Mouse (Mus musculus) gastrocnemius, postnatal 10 days (tissue): ENCODE data around the gene Depdc5. TPM values are rescaled to one million over a fixed set of nuclear protein-coding genes. Genes with fewer than 3 reads are reported as not detected.
"Not testable (repeated sequence)": the region's sequence is repeated elsewhere in the genome, so short reads cannot be mapped to it uniquely, and the experiment has no call there.

ENCODE experiments used
- DNase-seq: peaks from one replicate; pipeline ENCODE4 v3.0.0; 2021; ENCODE audit warnings: mixed read lengths
- long read RNA-seq, 2 experiments: library from polyadenylated mRNA; stranded (forward); transcript quantifications; one replicate each; pipeline ENCODE4 v2.0.0; 2021
- total RNA-seq, 2 experiments: library from RNA; stranded (reverse); gene quantifications; 2 replicates each; pipeline ENCODE4 v1.2.3; 2021

Depdc5 gene
- total RNA-seq, result 10 to 100 TPM; 14.2 to 14.5 TPM
- long read RNA-seq, experiment 1, partial matches to known transcripts, result 0 of 8 reads
- long read RNA-seq, experiment 1, other reads (novel, unspliced or antisense), result 8 of 8 reads
- long read RNA-seq, experiment 2, partial matches to known transcripts, result 2 of 8 reads
- long read RNA-seq, experiment 2, other reads (novel, unspliced or antisense), result 6 of 8 reads

DNA sequence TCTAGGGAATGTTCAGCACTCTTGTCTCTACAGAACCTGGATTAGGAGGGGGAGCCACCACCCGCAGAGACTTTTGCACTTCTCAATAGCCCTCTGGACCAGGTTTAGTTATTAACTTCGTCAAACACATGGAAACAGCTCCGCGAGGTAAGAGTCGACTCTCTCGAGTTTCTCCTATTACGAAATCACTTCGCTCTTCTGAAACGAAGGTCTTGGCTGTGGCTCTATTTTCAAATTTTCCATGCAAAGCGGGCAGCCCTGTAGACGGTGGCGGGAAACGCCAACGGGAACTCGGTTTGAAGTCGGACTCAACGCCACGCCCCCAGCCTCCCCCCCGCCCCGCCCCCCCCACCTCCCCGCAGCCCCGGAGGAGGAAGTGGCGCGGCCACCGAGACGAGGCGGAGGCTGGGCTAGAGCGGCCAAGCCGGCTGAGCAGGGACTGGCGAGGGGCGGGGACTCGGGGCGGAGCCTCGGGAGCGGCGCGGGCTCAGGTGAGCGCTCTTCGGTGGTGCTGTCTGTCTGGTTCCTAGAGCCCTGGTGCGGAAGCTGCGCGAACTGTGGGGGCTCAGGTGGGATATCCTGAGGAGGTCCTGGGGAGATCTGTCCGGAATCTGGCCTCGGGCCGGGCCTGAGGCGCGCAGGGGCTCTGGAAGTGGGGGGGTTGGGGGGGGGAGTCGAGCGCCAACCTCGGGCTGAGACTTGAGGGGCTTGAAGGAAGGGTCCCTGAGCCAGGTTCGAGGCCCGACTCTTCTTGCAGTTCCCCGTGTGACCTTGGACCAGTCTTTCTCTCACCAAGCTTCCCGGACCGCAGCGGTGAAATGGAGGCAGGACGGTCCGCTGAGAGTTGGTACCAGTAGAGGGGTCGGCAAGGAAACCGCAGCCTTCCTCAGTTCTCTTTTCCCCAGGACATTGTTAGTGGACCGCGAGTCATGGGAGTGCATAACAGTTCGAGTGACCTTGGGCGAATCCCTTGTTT lies at the start of gene Depdc5:
Gene Depdc5 (plus strand): TSS at position 449 of the 976 bp plus-strand sequence.
- peak; percentile 91 for DNase-seq

DNA sequence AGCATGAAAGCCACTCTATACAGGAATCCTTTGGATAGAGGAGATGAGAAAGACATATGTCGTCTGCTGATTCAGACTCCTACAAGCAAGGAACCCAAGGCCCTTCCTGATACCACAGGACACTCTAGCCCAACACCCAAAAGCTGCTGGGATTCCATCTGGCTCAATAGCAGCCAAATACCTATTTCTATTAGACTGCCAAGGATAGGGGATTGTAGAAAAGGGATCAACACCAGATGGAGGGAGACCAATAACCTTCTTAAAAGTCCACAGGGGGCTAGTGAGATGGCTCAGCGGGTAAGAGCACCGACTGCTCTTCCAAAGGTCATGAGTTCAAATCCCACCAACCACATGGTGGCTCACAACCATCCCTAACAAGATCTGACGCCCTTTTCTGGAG lies 48.1 kb upstream of the Depdc5 start:
- no peak for DNase-seq

DNA sequence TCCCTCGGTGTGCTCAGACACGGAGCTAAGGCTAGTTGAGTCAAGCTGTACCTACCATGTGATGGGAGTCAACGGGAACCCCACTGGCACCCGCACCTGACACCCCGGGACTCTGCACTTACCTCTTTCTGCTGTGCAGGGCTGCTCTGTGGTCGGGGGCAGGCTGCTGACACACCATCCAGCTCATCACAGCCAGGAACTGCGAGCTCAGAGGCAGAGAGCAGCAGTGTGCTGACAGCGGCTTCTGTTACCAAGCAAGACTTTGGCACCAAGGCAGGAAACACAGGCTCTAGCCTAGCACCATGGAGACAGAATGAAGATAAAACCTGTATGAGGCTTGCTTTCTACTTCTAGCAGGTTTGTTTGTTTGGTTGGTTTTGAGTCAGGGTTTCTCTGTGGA lies 43.0 kb upstream of the Depdc5 start:
- no peak for DNase-seq

DNA sequence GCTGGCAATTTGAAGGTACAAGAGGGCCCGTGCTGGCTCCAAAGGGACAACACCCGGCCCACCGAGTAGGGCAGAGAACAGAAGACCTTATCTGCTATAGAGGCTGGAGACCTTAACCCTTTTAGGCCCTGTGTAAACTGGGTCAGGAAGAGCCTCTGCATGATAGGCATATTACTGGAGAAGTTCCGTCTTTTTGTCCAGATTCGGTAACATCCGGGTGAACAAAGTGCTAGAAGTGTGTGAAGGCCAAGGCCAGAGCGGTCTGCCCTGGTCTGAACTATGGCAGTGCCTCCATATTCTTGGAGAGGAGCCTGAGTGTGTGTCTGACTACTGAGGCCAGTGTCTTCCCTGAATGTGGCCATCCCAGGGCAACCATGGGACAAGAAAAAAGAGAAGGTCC lies 36.5 kb upstream of the Depdc5 start, which contains the start of gene Gm20671:
Gene Gm20671 (minus strand): TSS at position 101 of the 400 bp plus-strand sequence.
- no peak for DNase-seq

DNA sequence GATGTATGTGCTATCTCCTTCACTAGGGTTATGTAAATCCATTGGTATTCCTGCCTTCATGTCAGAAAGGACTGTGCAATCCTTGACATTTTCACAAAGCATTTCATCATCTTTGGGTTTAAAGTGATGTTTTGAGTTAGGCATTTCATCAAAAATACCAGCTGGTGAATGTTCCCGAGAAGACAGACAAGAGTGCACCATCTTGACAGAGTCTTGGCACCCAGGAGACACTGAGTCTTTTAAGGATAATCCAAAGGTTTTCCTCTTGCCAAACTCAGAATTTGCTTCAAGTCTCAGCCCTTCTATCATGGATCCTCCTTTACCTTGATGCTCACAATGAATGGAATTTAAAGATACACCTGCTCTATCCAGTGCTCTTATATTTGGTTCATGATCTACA lies 34.7 kb upstream of the Depdc5 start:
- not testable (repeated sequence) for DNase-seq

DNA sequence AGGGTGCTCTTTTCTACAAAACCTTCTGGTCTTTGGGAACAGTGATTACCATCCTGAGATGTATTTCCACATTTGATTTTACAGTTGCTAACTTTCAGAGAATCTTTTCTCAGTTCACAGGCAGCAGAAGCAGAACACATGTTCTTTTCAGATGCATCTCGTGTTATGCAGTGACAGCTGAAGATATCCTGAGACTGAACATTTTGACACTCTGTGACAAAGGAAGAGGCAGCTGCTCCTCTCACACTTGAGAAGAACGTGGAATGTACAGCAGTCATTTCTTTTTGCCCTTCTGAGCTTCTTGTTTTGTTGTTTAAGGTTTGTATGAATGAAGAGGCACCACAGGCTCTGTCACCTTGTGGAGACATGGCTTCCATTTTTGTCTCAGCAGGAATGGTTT lies 33.4 kb upstream of the Depdc5 start:
- no peak for DNase-seq

DNA sequence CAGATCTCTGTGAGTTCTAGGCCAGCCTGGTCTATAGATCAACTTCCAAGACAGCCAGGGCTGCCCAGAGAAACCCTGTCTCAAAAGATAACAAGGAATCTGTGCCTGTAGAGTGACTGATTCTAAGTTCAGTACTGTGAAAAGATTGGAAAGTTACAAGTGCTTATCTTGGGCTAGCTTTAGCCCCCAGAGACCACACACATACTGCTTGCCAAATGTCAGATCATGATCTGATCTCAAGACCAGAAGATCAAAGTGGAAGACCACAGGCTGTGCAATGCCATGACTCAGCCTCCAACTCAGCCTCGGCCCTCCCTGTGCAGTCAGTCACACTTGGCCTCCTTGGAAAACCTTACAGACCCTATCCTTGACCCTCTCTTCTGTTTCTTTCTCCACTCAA lies 29.0 kb upstream of the Depdc5 start:
- no peak for DNase-seq

DNA sequence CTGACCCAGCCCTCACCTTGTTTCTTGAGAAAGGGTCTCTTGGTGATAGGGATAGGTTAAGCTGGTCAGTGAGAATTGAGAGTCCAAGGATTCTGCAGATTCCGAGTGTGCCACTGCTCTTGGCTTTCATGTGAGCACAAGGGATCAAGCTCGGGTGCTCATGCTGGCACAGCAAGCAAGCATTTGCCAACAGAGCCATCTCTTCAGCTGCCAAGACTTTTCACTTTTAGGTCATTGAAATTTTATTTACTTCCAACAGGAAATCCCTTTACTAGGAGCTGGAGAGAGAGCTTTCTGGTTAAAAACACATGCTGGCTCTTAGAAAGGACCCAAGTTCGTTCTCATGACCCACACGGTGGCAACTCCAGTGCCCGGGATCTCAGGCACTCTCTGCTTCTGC lies 26.5 kb upstream of the Depdc5 start:
- DNase-seq, result no peak

DNA sequence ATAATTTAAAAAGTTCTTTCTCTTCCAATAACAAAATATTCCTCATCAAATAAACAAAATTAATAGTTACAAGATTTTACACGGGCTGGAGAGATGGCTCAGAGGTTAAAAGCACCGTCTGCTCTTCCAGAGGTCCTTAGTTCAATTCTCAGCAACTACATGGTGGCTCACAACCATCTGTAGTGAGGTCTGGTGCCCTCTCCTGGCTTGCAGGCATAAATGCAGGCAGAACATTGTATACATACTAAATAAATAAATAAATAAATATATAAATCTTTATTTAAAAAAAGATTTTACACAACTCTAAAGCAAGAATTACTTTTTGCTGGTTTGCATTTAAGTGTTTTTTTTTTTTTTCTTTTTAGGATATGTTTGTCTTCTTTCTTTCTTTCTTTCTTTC lies 23.5 kb upstream of the Depdc5 start:
- no peak for DNase-seq

DNA sequence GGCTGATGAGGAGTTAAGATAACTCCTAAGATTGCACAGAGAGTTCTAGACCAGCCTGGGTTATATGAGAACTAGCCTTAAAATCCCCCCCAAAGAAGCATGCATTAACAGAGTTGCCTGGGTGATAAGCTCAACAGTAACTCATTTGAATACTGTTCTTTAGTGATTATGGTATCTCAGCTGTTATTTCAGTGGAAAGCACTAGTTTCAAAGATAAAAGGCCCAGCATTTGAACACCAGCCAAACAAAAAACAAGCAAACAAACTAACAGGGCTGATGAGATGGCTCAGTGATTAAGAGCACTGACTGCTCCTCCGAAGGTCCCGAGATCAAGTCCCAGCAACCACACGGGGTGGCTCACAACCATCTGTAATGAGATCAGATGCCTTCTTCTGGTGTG lies 14.3 kb upstream of the Depdc5 start:
- no peak for DNase-seq

DNA sequence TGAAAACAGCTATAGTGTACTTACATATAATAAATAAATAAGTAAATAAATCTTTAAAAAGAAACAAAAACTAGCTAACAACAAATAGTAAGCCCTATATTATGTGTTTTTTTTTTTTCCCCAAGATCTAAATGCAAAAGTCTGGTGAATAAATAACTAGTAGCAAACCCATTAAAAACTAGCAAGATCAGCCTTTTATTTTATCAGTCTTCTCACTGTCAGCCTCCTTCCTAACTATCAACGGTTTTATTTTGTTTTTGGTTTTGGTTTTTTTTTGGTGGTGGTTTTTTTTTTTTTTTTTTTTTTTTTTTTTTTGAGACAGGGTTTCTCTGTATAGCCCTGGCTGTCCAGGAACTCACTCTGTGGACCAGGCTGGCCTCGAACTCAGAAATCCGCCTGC lies 13.9 kb upstream of the Depdc5 start:
- not testable (repeated sequence) for DNase-seq

DNA sequence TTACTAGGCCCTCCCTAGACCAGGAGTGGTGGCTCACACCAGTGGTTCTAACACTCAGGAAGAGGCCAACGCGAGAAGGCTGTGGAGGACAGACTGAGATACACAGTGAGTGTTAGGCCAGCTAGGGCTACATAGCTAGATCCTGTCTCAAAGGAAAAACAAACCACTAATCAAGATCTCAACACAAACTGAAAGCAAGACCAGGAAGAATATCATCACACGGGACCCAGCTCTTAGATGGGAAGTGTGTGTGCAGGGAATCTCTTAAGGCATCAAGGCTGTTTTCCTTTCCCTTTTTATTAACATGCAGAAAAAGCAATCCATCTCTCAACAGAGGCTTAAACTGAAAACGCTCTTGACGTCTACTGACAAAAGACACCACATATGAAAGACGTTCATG lies 11.5 kb upstream of the Depdc5 start:
- DNase-seq, result no peak

DNA sequence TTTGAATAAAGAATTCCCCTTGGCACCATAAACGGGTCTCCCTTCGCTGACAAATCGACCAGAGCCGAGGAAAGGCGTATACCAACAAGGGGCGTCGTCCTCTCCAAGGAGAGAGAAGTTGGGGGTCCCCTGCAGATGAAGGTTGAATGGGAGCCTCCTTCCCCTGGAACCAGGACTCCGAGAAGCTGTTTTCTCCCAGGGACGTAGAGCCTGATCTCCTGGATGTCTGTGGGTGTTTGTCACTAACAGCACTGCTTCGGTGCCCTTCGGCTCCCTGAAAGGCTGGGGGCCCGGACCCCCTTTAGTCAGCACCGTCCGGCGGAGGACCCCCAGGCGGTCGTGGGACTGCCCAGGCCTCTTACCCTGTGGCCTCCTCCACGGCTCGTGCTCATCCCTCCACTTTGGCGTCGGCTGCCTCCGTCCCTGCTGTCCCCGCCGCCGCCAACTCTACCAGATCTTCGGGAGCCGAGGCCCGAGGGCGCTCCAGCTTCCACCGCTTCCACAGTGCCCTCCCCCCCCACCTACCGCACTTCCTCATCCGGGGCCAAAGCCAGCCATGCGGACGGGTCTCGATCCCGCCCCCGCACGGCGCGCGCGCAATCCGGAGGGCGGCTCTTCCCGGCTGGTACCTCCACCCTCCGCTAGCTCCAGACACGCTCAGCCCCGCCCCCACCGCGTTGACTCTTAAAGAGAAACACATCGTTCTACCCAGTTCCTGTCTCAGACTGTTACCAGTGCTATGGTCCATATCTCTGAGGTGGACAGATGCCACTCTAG lies 9.6 kb upstream of the Depdc5 start, which contains the start of gene Prr14l:
Gene Prr14l (minus strand): TSS at position 526 of the 777 bp plus-strand sequence.
- peak; percentile 100 for DNase-seq

DNA sequence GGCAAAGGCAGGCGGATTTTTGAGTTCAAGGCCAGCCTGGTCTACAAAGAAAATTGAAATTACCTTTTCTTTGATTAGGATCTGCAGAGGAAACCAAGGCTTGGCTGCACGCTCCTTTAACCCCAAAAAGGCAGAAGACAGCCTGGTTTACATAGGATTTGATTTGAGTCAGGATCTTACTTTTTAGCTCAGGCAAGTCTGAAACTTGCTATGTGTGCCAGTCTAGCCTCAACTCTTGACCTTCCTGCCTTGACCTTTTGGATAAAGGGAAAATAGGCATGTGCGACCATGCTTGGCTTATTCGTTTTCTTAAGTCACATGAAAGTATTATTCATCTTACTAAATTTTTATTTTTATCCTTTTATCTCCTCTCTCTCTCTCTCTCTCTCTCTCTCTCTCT lies 8.7 kb upstream of the Depdc5 start:
- DNase-seq, result no peak

DNA sequence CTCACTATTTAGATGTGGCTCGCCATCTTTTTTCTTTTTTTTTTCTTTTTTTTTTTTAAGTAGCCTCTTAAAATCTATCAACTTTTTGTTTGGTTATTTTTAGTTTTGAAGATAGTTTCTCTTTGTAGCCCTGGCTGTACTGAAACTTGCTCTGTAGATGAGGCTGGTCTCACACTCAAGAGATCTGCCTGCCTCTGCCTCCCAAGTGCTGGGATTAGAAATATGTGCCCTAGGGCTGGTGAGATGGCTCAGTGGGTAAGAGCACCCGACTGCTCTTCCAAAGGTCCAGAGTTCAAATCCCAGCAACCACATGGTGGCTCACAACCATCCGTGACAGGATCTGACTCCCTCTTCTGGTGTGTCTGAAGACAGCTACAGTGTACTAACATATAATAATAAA lies 8.2 kb upstream of the Depdc5 start:
- not testable (repeated sequence) for DNase-seq

DNA sequence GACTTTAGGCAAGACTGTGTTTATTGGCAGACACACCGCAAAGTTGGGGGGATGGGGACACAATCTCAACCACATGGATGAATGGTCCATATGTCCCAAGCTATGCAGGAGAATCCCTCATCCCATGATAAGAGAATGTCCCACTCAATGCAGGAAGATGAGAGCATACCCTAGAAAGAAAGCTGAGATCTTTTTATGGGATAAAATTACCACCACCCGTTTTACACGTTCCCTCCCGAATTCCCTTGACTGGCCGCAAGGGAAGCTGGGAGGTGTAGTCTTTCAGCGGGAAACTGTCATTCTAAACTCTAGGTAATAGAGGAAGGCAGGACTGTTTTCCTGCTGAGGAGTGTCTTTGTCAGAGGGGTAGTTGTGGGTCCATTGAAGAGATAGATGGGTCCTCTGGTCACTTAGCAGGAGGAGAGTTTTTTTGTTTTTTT lies 5.7 kb upstream of the Depdc5 start:
- peak; percentile 25 for DNase-seq

DNA sequence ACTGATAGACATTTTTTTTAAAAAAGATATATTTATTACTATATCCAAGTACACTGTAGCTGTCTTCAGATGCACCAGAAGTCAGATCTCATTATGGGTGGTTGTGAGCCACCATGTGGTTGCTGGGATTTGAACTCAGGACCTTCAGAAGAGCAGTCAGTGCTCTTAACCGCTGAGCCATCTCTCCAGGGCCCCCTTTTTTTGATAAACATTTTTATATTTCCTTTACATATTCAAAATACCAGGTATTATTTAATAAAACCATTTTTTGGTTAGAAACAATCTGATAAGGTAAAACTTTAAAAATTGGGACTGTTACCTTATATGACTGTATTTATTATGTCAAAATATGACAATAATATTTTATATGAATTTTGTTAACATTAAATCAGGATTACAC lies 2.4 kb upstream of the Depdc5 start:
- DNase-seq, result no peak

DNA sequence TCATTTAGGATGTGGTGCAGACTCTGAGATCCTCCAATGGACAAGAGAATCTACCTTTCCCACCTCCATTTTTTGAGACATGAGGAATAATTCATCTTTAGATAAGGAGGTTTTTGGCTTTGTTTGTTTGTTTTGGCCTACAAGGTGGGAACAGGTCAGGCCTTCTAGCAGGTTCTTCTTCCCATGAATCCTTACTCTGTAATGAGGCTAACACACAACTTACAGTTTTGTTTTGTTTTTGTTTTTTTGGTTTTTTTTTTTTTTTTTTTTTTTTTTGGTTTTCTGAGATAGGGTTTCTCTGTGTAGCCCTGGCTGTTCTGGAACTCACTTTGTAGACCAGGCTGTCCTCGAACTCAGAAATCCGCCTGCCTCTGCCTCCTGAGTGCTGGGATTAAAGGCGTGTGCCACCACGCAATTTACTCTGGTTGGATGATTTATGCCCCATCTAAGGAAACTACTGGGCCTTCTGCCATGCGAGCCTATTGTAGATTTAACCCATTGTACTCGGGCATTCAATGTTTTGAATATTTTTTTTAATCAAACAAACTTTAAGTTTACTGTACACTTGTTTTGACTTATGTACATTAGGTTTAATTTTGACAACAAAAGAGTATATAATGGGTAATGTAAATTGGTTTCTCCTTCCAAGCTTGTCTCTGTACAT lies 900 bp upstream of the Depdc5 start:
- no peak for DNase-seq

DNA sequence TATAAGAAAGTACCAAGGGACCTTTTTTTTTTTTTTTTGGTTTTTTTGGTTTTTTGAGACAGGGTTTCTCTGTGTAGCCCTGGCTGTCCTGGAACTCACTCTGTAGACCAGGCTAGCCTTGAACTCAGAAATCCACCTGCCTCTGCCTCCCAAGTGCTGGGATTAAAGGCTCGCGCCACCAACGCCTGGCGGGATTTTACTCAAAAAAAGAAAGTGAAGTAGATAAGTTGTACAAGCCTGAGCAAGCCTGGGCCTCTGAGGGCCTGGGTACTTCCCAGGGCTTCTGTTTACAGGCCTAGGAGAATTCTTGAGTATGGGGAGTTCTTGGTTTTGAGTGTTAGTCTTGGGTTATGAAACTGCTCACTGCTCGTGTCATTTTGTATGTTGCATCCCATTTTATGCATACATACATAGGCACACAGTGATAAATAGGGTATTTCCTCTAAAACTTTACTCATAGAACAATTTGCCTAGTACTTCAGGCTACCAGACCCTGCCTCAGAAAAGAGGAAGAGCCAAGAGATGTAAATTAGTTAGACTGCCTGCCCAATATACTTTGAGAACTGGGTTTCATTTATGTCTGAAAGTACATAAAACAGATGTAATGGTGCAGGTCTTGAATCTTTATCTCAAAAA lies 6.0 kb downstream of the Depdc5 start:
- DNase-seq, result no peak

DNA sequence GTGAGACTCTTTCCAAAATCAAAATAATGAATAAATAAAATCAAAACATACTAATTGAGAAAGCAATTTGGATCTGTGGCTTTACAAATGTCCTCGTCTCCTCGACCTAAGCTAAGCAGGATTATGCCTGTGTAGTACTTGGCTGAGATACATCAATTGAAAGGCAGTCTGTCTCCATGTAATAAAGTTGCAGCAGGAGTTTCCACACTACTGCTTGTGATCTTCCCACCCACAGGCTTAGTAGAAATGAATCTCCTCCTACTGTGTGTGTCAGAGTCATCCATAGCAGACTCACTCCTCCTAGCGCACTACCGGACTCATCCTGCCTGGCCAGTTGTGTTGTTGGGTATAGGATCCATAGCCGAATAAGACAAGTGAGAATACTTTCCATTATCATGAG lies 8.8 kb downstream of the Depdc5 start:
- no peak for DNase-seq

DNA sequence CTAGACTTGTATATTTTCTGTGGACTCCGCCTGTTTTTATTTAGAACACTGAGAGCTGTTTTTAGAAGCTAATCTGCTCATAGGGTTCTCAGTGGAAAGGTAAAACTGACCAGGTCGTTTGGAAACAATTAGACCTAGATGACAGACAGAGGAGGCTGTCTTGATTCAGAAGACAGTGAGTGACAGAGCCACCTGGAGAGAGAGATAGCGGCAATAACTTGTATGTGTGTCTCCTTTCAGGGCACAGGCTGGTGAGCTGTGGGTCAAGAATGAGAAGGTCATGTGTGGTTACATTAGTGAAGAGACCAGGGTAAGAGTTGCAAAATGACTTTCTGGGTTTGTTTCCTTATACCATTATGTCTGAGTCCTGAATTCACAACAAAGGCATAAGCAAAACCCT lies 23.2 kb downstream of the Depdc5 start:
- DNase-seq, result no peak

DNA sequence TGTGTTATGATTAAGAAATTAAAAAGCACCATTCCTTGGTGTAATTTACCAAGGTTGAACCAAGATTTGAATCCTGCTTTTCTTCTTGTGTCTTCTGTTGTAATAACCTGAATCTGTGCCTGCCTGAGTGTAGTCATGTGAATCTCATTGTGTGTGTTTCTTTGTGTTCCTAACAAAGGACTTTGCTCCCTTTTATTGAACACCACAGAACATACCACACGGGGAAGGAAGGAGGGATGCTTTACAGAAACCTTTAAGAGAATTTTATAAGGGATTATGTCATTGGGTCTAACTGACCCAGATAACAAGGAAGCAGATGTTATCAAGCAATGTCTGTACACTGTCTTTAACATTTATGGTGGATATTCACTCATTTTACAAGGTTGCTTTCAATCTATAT lies 44.0 kb downstream of the Depdc5 start:
- no peak for DNase-seq
